Mouse (Mus musculus) myocyte (in vitro differentiated cells): ENCODE data around the gene Gm9803.

Experiments used
- E2F4 ChIP-seq: IDR thresholded peaks from one replicate; pipeline ENCODE4 v1.6.1; 2011; ENCODE audit warnings: mild to moderate bottlenecking, control low read depth, moderate library complexity; ENCODE audit not compliant: insufficient read depth
- TCF12 ChIP-seq: IDR thresholded peaks from one replicate; pipeline ENCODE4 v1.6.1; 2011; ENCODE audit warnings: mild to moderate bottlenecking, control low read depth; ENCODE audit not compliant: poor library complexity, insufficient read depth, severe bottlenecking

GRCm38 (mm10) chr10:43483426-43483995 is 40.4 kb upstream of the Gm9803 start:
- TF ChIP-seq E2F4 (no peak), TCF12 (no peak)
